Comparison of ENCODE assay signal across 14 mouse cellular contexts in genomic region chr17:6893332-6893731, GRCm38 (mm10).
"Had no signal": no experiment of that assay in that cellular context is flagged by ENCODE, and none has a peak within 500 bp of the region (broad histone marks: within the 10 kb centered on the region; RNA-seq: fewer than 3 reads in every experiment).

No protein-coding gene starts in this region.

- H3K27ac ChIP-seq: left cerebral cortex, adult 2 months; limb, embryonic 10.5 days; lung, embryonic 15.5 days; macrophage; midbrain, embryonic 12.5 days; stomach, embryonic 15.5 days had no signal

- H3K36me3 ChIP-seq: limb, embryonic 10.5 days; lung, embryonic 15.5 days; midbrain, embryonic 12.5 days; stomach, embryonic 15.5 days had no signal

- H3K4me2 ChIP-seq: liver, embryonic 11.5 days; lung, embryonic 15.5 days; midbrain, embryonic 12.5 days; stomach, embryonic 15.5 days had no signal

- H3K4me3 ChIP-seq: left cerebral cortex, adult 2 months; limb, embryonic 10.5 days; lung, embryonic 15.5 days; megakaryocyte, embryonic 14.5 days; midbrain, embryonic 12.5 days; stomach, embryonic 15.5 days had no signal

- ATAC-seq: liver, postnatal 0 days had no signal

- DNase-seq: kidney, adult 18-20 months; kidney, postnatal 10 days; kidney, postnatal 4 days; liver, postnatal 0 days; lung, postnatal 14 days; right cerebral cortex, postnatal 14 days had no signal

- H3K27me3 ChIP-seq: lung, embryonic 15.5 days; midbrain, embryonic 12.5 days; stomach, embryonic 15.5 days had no signal

- H3K9me3 ChIP-seq: limb, embryonic 10.5 days; lung, embryonic 15.5 days; midbrain, embryonic 12.5 days; stomach, embryonic 15.5 days had no signal

- H3K9ac ChIP-seq: liver, postnatal 0 days; lung, embryonic 15.5 days; midbrain, embryonic 12.5 days; stomach, embryonic 15.5 days had no signal

- H3K4me1 ChIP-seq: limb, embryonic 10.5 days; lung, embryonic 15.5 days; megakaryocyte, embryonic 14.5 days; midbrain, embryonic 12.5 days; stomach, embryonic 15.5 days had no signal
